11 mouse cellular contexts compared by ENCODE assay signal in genomic region chr4:156059713-156060112, GRCm38 (mm10). TPM values are rescaled to one million over a fixed set of nuclear protein-coding genes. Genes with fewer than 3 reads are reported as not detected.
DNase-seq lines count a peak whose midpoint lies in the region; ATAC-seq lines count a peak whose summit lies in the region.
"Had no signal": no experiment of that assay in that cellular context is flagged by ENCODE, and none has a peak within 500 bp of the region (broad histone marks: within the 10 kb centered on the region; RNA-seq: fewer than 3 reads in every experiment).

No protein-coding gene starts in this region.

- H3K4me3 ChIP-seq in limb, embryonic 12.5 days (replicated peaks) = no peak overlapping the region
- H3K4me3 ChIP-seq: erythroblast, embryonic 14.5 days had no signal

- H3K4me1 ChIP-seq in limb, embryonic 12.5 days (replicated peaks) = peaks cover 16% of the 10 kb centered on the region

- H3K27ac ChIP-seq in limb, embryonic 12.5 days = 0 out of 2 replicates have a peak overlapping the region, but pooled peaks have one; percentile 45

- no peak; the same call in 1 of the 2 replicates for ATAC-seq in limb, embryonic 12.5 days (ENCODE audit: insufficient number of reproducible peaks, insufficient read depth, low FRiP score, low TSS enrichment, low read depth)

- no peaks in the 10 kb centered on the region for H3K36me3 ChIP-seq in limb, embryonic 12.5 days

- peak; percentile 52 for DNase-seq in embryo, embryonic 10 days (ENCODE audit: low spot score)
- DNase-seq in embryo, embryonic 11 days = no peak
- peak; percentile 80 for DNase-seq in fat pad, adult 2 months (ENCODE audit: extremely low read depth, low read depth, low spot score)
- peak; percentile 61 for DNase-seq in ovary, postnatal 36 days (ENCODE audit: low spot score)
- no peak for DNase-seq in cerebellum, adult 9-11 months
- DNase-seq in layer of hippocampus, adult 9-10 months (ENCODE audit: low spot score) = no peak
- no peak for DNase-seq in layer of hippocampus, postnatal 10 days (ENCODE audit: low spot score in 2 of 2)
- DNase-seq: layer of hippocampus, postnatal 36 days; thymus, postnatal 14 days had no signal

- 0 out of 2 replicates have a peak overlapping the region, but pooled peaks have one; percentile 8 for H3K4me2 ChIP-seq in limb, embryonic 12.5 days

- 20% methylated on average over 10 of the region's 10 CpGs for WGBS in limb, embryonic 12.5 days

- no peaks in the 10 kb centered on the region for H3K9me3 ChIP-seq in limb, embryonic 12.5 days

- no peak overlapping the region for H3K9ac ChIP-seq in limb, embryonic 12.5 days (replicated peaks)

- no peaks in the 10 kb centered on the region for H3K27me3 ChIP-seq in limb, embryonic 12.5 days

RNA-seq across cellular contexts. Expression of gene Ttll10, which starts 0.5 kb away (rescaled TPM):
- 0.58 and 1.3 TPM in 2 replicates for polyA plus RNA-seq in limb, embryonic 12.5 days (2016; fragmentation: Nextera tagmentation; extraction: Ambion mirVana)
- total RNA-seq in layer of hippocampus, postnatal 10 days (2021) = under 1 TPM; 0.13 to 0.16 TPM
- polyA plus RNA-seq: erythroblast, embryonic 14.5 days had no signal

RNA-seq across cellular contexts. Expression of gene Tnfrsf18, which starts 33.7 kb away (rescaled TPM):
- polyA plus RNA-seq in limb, embryonic 12.5 days (2016; fragmentation: Nextera tagmentation; extraction: Ambion mirVana) = 1.8 and 1.9 TPM in 2 replicates
- not detected for total RNA-seq in layer of hippocampus, postnatal 10 days (2021)
- total RNA-seq: layer of hippocampus, postnatal 36 days had no signal
- polyA plus RNA-seq: erythroblast, embryonic 14.5 days had no signal

RNA-seq across cellular contexts. Expression of gene Tnfrsf4, which starts 46.1 kb away (rescaled TPM):
- polyA plus RNA-seq in limb, embryonic 12.5 days (2016; fragmentation: Nextera tagmentation; extraction: Ambion mirVana) = 0.84 and 0.92 TPM in 2 replicates
- 1 to 10 TPM; 1.2 to 2.2 TPM for total RNA-seq in layer of hippocampus, postnatal 10 days (2021)

RNA-seq across cellular contexts. Expression of gene 9430015G10Rik, which starts 50.1 kb away (rescaled TPM):
- 59.9 and 63.1 TPM in 2 replicates for polyA plus RNA-seq in limb, embryonic 12.5 days (2016; fragmentation: Nextera tagmentation; extraction: Ambion mirVana)
- 10 to 100 TPM; 22.6 to 28.9 TPM for total RNA-seq in layer of hippocampus, postnatal 10 days (2021)

Comparison
In these comparisons a context has a peak if more than half of its experiments do, and no peak if none do; other contexts are left out.
1. DNase-seq: peak in embryo, embryonic 10 days (single experiment), fat pad, adult 2 months (single experiment) and ovary, postnatal 36 days (single experiment); none in embryo, embryonic 11 days (single experiment), cerebellum, adult 9-11 months (single experiment), layer of hippocampus, adult 9-10 months (single experiment) and layer of hippocampus, postnatal 10 days (0 of 2).